Mouse (Mus musculus) spleen, adult 2 months (tissue): Measurements from ENCODE around the gene Morn1.

Experiments used
- CTCF ChIP-seq: fragments of 200-500 bp; IDR thresholded peaks from 2 replicates; pipeline ENCODE4 v1.5.1; 2011; ENCODE audit warnings: mild to moderate bottlenecking, inconsistent platforms; ENCODE audit not compliant: insufficient read depth, insufficient read length, insufficient replicate concordance; ENCODE audit errors: extremely low read depth
- POLR2A ChIP-seq: fragments of 200-500 bp; IDR thresholded peaks from 2 replicates; pipeline ENCODE4 v1.6.1; 2011; ENCODE audit warnings: low read depth, low read length, inconsistent platforms

- TF ChIP-seq CTCF = no peak
- TF ChIP-seq POLR2A = no peak
These were observed 56.5 kb downstream of the Morn1 start for GRCm38 (mm10) chr4:155142836-155143235.
